Mouse (Mus musculus): ENCODE results near the gene Rragc. TPM values are rescaled to one million over a fixed set of nuclear protein-coding genes. Genes with fewer than 3 reads are reported as not detected.

The Rragc gene
- 47.4 and 50.4 TPM in 2 replicates for polyA plus RNA-seq (2015; fragmentation: Nextera tagmentation; extraction: Ambion mirVana)

DNA sequence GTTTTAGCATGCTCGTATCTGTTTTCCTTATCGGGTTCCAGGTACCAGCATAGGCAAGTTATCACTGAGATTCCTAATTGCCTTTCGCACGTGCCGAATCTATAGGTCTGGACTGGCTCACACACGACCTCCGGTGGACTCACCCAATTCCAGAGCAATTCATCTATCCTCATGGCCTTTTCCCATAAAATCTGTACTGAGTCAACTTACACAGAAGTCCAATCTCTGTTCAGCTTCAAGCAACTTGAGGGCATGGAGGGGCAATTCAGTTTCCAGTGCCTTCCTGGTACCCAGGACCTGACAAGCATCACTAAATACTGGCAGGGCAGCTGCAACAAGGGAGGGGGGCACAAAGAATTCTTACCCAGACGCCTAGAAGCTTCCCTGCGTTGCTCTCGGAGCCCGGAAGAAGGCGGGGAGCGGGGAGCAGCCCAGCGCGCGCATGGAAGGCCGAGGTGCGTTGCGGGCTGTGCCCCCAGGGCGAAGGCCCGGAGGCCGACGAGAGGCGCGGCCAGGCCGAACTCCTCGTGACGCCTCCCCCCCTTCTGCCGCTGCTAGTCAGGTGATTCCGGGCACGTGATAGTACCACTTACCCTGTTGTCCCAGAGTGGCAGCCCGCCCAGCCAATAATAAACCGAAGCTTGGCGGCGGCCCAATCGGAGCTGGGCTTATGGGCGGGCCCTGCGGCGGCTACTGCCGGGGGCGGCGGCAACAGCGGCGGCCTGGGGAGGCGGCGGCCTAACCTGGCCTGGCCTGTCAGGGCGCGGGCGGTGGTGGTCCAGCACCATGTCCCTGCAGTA is at the start of gene Rragc:
Gene Rragc (plus strand): TSS at position 699 of the 800 bp plus-strand sequence.
- peaks cover 10% of the 10 kb centered on the region; the same call in 1 of the 2 replicates for H3K4me1 ChIP-seq (ENCODE audit: insufficient read depth, low read depth, low read length)
- peak within 1 kb of the TSS; percentile 96 for H3K4me3 ChIP-seq (ENCODE audit: low read depth, low read length)
- peak within 1 kb of the TSS; percentile 92 for H3K9ac ChIP-seq (replicated peaks; ENCODE audit: low read depth)
- TF ChIP-seq CTCF (IDR thresholded peaks at IDR 0.05), result no peak
- TF ChIP-seq EP300 (IDR thresholded peaks at IDR 0.05), result no peak
- DNase-seq (ENCODE audit: low spot score), result peak; percentile 99
- under 1% methylated on average over 45 of the region's 49 CpGs for WGBS
- H3K4me2 ChIP-seq (replicated peaks; ENCODE audit: low read depth, low read length), result peak within 1 kb of the TSS; percentile 95
- H3K27me3 ChIP-seq (replicated peaks; ENCODE audit: insufficient read depth, low read length), result no peaks in the 10 kb centered on the region
- H3K27ac ChIP-seq (ENCODE audit: low read length), result peak within 1 kb of the TSS; percentile 91
- H3K36me3 ChIP-seq (ENCODE audit: insufficient read depth, low read length), result peaks cover 5% of the 10 kb centered on the region; the same call in 1 of the 2 replicates
- peak; percentile 99 for ATAC-seq
- H3K9me3 ChIP-seq (ENCODE audit: low read length), result no peaks in the 10 kb centered on the region

DNA sequence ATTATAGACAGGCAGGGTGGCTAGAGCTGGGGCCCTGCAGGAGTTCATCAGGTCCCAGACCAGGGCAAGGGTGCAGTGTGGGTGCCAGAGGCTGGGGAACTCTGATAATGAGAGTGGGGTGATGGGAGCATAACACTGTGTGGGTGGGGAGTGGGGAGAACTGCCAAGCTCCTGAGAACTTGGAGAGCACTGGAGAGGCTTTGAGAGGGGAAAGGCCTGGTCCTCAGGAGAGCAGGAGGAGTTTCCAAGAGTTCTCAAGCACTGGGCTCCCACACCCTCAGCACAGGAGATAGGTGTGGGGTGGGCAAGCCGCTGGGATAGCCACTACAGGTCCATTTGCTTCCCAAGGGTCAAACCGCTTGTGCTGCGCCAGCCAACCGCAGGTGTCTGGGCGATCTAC is 23.5 kb upstream of the Rragc start:
- no peak overlapping the region for H3K27ac ChIP-seq (ENCODE audit: low read length)
- H3K27me3 ChIP-seq (replicated peaks; ENCODE audit: insufficient read depth, low read length), result no peaks in the 10 kb centered on the region
- no peaks in the 10 kb centered on the region for H3K9me3 ChIP-seq (ENCODE audit: low read length)
- no peaks in the 10 kb centered on the region for H3K36me3 ChIP-seq (ENCODE audit: insufficient read depth, low read length)
- no peak overlapping the region for H3K4me3 ChIP-seq (ENCODE audit: low read depth, low read length)
- peak; percentile 87 for DNase-seq (ENCODE audit: low spot score)
- H3K4me2 ChIP-seq (replicated peaks; ENCODE audit: low read depth, low read length), result no peak overlapping the region; the same call in 1 of the 2 replicates
- peak; percentile 97 for ATAC-seq
- 61% methylated on average over 5 of the region's 5 CpGs for WGBS
- peaks cover 5% of the 10 kb centered on the region; the same call in 1 of the 2 replicates for H3K4me1 ChIP-seq (ENCODE audit: insufficient read depth, low read depth, low read length)
- TF ChIP-seq EP300 (IDR thresholded peaks at IDR 0.05), result peak; percentile 81
- TF ChIP-seq CTCF (IDR thresholded peaks at IDR 0.05), result no peak
- H3K9ac ChIP-seq (replicated peaks; ENCODE audit: low read depth), result no peak overlapping the region

DNA sequence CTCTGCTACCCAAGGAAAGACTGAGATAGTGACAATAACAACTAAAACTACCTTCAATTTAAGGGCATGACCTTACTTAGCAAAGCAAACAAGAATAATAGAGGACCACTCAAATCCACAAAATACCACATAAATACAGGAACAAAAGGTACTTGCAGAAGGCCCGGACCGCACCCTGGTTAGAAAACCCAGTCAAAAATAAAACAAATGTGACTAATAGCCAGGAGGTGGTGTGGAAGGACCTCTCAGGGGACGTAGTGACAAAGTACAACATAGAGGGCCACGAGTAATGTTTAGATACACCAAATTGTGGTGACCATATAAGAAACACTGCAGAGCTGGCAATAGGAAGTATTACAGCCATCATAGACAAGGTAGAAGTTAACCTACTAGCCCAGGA is 23.0 kb upstream of the Rragc start:
- H3K9me3 ChIP-seq (ENCODE audit: low read length), result no peaks in the 10 kb centered on the region
- no peak overlapping the region for H3K4me3 ChIP-seq (ENCODE audit: low read depth, low read length)
- no peak overlapping the region for H3K27ac ChIP-seq (ENCODE audit: low read length)
- H3K4me1 ChIP-seq (ENCODE audit: insufficient read depth, low read depth, low read length), result peaks cover 5% of the 10 kb centered on the region; the same call in 1 of the 2 replicates
- peak; percentile 53 for ATAC-seq
- 49% methylated on average over 4 of the region's 4 CpGs for WGBS
- no peak overlapping the region; the same call in 1 of the 2 replicates for H3K4me2 ChIP-seq (replicated peaks; ENCODE audit: low read depth, low read length)
- H3K27me3 ChIP-seq (replicated peaks; ENCODE audit: insufficient read depth, low read length), result no peaks in the 10 kb centered on the region
- no peaks in the 10 kb centered on the region for H3K36me3 ChIP-seq (ENCODE audit: insufficient read depth, low read length)
- peak; percentile 63 for DNase-seq (ENCODE audit: low spot score)
- no peak overlapping the region for H3K9ac ChIP-seq (replicated peaks; ENCODE audit: low read depth)
- TF ChIP-seq EP300 (IDR thresholded peaks at IDR 0.05) (no peak), CTCF (IDR thresholded peaks at IDR 0.05) (no peak)

DNA sequence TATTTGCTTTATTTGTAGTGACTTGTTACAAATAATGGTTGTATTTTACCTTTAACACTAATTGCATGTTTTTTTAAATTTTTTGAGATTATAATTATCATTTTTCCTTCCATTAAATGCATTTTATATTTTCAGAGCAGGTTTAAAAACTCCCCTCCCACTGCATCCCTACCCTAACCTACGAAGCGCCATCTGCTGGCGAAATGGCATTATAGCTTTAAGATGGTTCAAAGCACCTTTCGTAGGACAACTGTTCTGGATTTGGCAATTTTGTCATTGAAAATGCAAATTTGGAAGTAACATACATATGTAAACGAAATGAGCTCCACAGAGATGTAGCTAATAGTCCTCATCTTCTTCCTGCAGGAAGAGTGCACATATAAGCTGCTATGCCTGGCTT is 18.6 kb upstream of the Rragc start:
- Histone ChIP-seq H3K4me3 (ENCODE audit: low read depth, low read length) (no peak overlapping the region), H3K36me3 (ENCODE audit: insufficient read depth, low read length) (no peaks in the 10 kb centered on the region), H3K4me2 (replicated peaks; ENCODE audit: low read depth, low read length) (no peak overlapping the region), H3K27ac (ENCODE audit: low read length) (no peak overlapping the region), H3K27me3 (replicated peaks; ENCODE audit: insufficient read depth, low read length) (no peaks in the 10 kb centered on the region), H3K4me1 (ENCODE audit: insufficient read depth, low read depth, low read length) (peaks cover 5% of the 10 kb centered on the region; the same call in 1 of the 2 replicates), H3K9ac (replicated peaks; ENCODE audit: low read depth) (no peak overlapping the region), H3K9me3 (ENCODE audit: low read length) (no peaks in the 10 kb centered on the region)
- WGBS, result 9% methylated on average over 5 of the region's 5 CpGs
- no peak for TF ChIP-seq EP300 (IDR thresholded peaks at IDR 0.05)
- peak; percentile 85 for TF ChIP-seq CTCF (IDR thresholded peaks at IDR 0.05)
- ATAC-seq, result no peak
- DNase-seq (ENCODE audit: low spot score), result peak; percentile 69

DNA sequence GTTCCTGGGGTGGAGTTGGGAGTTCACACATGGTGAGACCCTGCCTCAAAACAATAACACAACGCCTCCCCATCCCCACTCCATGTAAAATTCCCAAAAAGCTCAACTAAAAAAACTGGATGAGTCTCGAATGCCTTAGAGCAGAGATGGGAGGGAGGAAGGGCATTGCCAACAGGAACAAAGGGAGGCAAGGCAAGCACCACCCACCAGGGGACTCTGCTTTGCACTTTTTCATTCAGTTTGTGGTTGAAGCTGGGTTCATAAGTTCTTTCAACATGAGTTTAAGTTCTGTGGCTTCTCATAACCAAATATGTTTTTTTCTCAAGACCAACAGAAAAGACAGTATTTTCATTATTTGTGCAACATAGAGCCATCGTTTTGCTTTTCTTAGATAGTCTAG is 13.8 kb upstream of the Rragc start:
- no peak for ATAC-seq
- WGBS, result 76% methylated on average over 3 of the region's 3 CpGs
- Histone ChIP-seq H3K4me1 (ENCODE audit: insufficient read depth, low read depth, low read length) (peaks cover 7% of the 10 kb centered on the region), H3K4me2 (replicated peaks; ENCODE audit: low read depth, low read length) (no peak overlapping the region), H3K27ac (ENCODE audit: low read length) (no peak overlapping the region), H3K9ac (replicated peaks; ENCODE audit: low read depth) (no peak overlapping the region), H3K36me3 (ENCODE audit: insufficient read depth, low read length) (no peaks in the 10 kb centered on the region), H3K27me3 (replicated peaks; ENCODE audit: insufficient read depth, low read length) (no peaks in the 10 kb centered on the region), H3K4me3 (ENCODE audit: low read depth, low read length) (no peak overlapping the region), H3K9me3 (ENCODE audit: low read length) (no peaks in the 10 kb centered on the region)
- TF ChIP-seq EP300 (IDR thresholded peaks at IDR 0.05), result no peak
- TF ChIP-seq CTCF (IDR thresholded peaks at IDR 0.05), result peak; percentile 14; the same call in 1 of the 2 replicates
- no peak for DNase-seq (ENCODE audit: low spot score)

DNA sequence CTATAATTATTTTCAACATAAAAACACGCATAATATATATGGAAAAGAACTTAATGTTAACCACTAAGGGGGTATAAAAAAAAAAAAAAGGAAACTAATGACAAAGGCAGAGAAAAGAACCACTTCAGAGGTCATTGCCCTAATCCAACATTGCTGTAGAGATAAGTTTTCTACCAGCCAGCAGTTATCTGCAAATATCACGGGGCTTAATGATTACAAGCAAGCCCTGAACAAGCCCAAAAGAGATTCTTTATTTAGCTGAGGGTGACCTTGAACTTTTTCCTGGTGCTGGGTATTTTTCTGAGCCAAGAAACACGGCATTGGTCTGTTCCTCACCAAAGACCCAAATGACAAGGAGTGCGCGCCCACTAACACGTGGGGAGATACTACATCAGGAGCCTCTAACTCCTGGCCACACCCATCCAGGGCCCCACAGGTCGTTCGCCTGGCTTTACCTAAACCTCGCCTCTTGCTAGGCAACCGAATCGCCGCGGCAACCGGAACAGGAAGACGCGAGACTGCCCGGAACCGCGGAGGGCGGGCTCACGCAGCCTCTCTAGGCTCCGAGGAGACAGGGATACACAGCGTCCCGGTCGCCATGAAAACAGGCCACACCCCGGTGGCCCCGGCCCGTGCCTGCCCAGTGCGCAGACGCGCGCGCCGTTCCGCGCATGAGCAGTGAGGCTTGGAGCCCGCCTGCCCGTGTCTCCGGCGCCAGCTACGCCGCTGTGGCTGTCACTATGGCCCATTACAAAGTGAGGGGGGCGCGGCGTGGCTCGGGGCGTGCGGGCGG is 12.7 kb upstream of the Rragc start, which contains the start of gene Mycbp:
Gene Mycbp (plus strand): TSS at position 500 of the 793 bp plus-strand sequence.
- Histone ChIP-seq H3K4me3 (ENCODE audit: low read depth, low read length) (peak within 1 kb of the TSS; percentile 72), H3K9me3 (ENCODE audit: low read length) (no peaks in the 10 kb centered on the region), H3K27ac (ENCODE audit: low read length) (peak within 1 kb of the TSS; percentile 81), H3K4me1 (ENCODE audit: insufficient read depth, low read depth, low read length) (peaks cover 7% of the 10 kb centered on the region), H3K4me2 (replicated peaks; ENCODE audit: low read depth, low read length) (peak within 1 kb of the TSS; percentile 87), H3K36me3 (ENCODE audit: insufficient read depth, low read length) (no peaks in the 10 kb centered on the region; the same call in 1 of the 2 replicates), H3K27me3 (replicated peaks; ENCODE audit: insufficient read depth, low read length) (no peaks in the 10 kb centered on the region), H3K9ac (replicated peaks; ENCODE audit: low read depth) (peak within 1 kb of the TSS; percentile 51)
- 5% methylated on average over 42 of the region's 49 CpGs for WGBS
- DNase-seq (ENCODE audit: low spot score), result peak; percentile 99
- ATAC-seq, result peak; percentile 100
- TF ChIP-seq CTCF (IDR thresholded peaks at IDR 0.05) (no peak), EP300 (IDR thresholded peaks at IDR 0.05) (no peak; the same call in 1 of the 2 replicates)

Data from lung, postnatal 0 days (tissue).